Mouse (Mus musculus) mammary gland, adult 2 months (tissue): ENCODE results near the gene Krtap19-9b. TPM values are rescaled to one million over a fixed set of nuclear protein-coding genes. Genes with fewer than 3 reads are reported as not detected.

Experiments used
- polyA plus RNA-seq: library from polyadenylated mRNA; depleted of rRNA; stranded (reverse); fragments of >200 nt; gene quantifications from 2 replicates; pipeline ENCODE4 v1.2.3, GENCODE M21; 2012; ENCODE audit warnings: low replicate concordance; rRNA removed

Krtap19-9b gene
- polyA plus RNA-seq = not detected in 2 replicates

GRCm38 (mm10) chr16:88932165-88932564 is at the start of gene Krtap19-9b:
TSS of gene Krtap19-9b (minus strand) at chr16:88932265.

GRCm38 (mm10) chr16:88962773-88963172 is 30.7 kb upstream of the Krtap19-9b start, which contains the start of gene Krtap16-3:
TSS of gene Krtap16-3 (minus strand) at chr16:88962873.

GRCm38 (mm10) chr16:88896357-88896756 is 35.7 kb downstream of the Krtap19-9b start, which contains the start of gene Krtap19-5:
TSS of gene Krtap19-5 (minus strand) at chr16:88896457.

GRCm38 (mm10) chr16:88884989-88885388 is 47.1 kb downstream of the Krtap19-9b start, which contains the start of gene Krtap19-4:
TSS of gene Krtap19-4 (minus strand) at chr16:88885089.

Other genes starting within 250 kb of the Krtap19-9b start
- not detected in 2 replicates for gene 2310061N02Rik, start 224.3 kb downstream of the Krtap19-9b start, polyA plus RNA-seq
- not detected in 2 replicates for gene Krtap13-1, start 203.4 kb downstream of the Krtap19-9b start, polyA plus RNA-seq
- not detected in 2 replicates for gene Krtap13, start 180.6 kb downstream of the Krtap19-9b start, polyA plus RNA-seq
- not detected in 2 replicates for gene 2310034C09Rik, start 173.4 kb downstream of the Krtap19-9b start, polyA plus RNA-seq
- gene 2310057N15Rik, start 158.1 kb downstream of the Krtap19-9b start, polyA plus RNA-seq = not detected in 2 replicates
- gene Gm5965, start 154.4 kb downstream of the Krtap19-9b start, polyA plus RNA-seq = not detected in 2 replicates
- not detected in 2 replicates for gene Gm20741, start 120.0 kb downstream of the Krtap19-9b start, polyA plus RNA-seq
- not detected in 2 replicates for gene Krtap15, start 112.0 kb downstream of the Krtap19-9b start, polyA plus RNA-seq
- not detected in 2 replicates for gene Krtap14, start 106.1 kb downstream of the Krtap19-9b start, polyA plus RNA-seq
- not detected in 2 replicates for gene Krtap19-1, start 62.9 kb downstream of the Krtap19-9b start, polyA plus RNA-seq
- not detected in 2 replicates for gene Krtap19-2, start 58.0 kb downstream of the Krtap19-9b start, polyA plus RNA-seq
- not detected in 2 replicates for gene Krtap19-3, start 54.2 kb downstream of the Krtap19-9b start, polyA plus RNA-seq
- gene Krtap19-4, start 47.2 kb downstream of the Krtap19-9b start, polyA plus RNA-seq = not detected in 2 replicates
- not detected in 2 replicates for gene Krtap19-5, start 35.8 kb downstream of the Krtap19-9b start, polyA plus RNA-seq
- not detected in 2 replicates for gene Krtap16-3, start 30.6 kb upstream of the Krtap19-9b start, polyA plus RNA-seq
- gene Krtap22-2, start 78.5 kb upstream of the Krtap19-9b start, polyA plus RNA-seq = not detected in 2 replicates
- gene Gm10229, start 83.0 kb upstream of the Krtap19-9b start, polyA plus RNA-seq = not detected in 2 replicates
- gene Krtap6-1, start 99.4 kb upstream of the Krtap19-9b start, polyA plus RNA-seq = not detected in 2 replicates
- not detected in 2 replicates for gene Gm10228, start 109.2 kb upstream of the Krtap19-9b start, polyA plus RNA-seq
- not detected in 2 replicates for gene Krtap6-5, start 115.6 kb upstream of the Krtap19-9b start, polyA plus RNA-seq
- not detected in 2 replicates for gene 1110025L11Rik, start 131.7 kb upstream of the Krtap19-9b start, polyA plus RNA-seq
- gene Krtap6-3, start 151.8 kb upstream of the Krtap19-9b start, polyA plus RNA-seq = not detected in 2 replicates
- gene Gm6358, start 208.6 kb upstream of the Krtap19-9b start, polyA plus RNA-seq = not detected in 2 replicates
- not detected in 2 replicates for gene Gm10061, start 218.8 kb upstream of the Krtap19-9b start, polyA plus RNA-seq
- gene Gm9789, start 225.7 kb upstream of the Krtap19-9b start, polyA plus RNA-seq = not detected in 2 replicates
- not detected in 2 replicates for gene Gm7735, start 237.2 kb upstream of the Krtap19-9b start, polyA plus RNA-seq
- gene 1110057P08Rik, start 242.5 kb upstream of the Krtap19-9b start, polyA plus RNA-seq = not detected in 2 replicates